Mouse (Mus musculus) myocyte (in vitro differentiated cells): ENCODE data around the gene Tnip3. TPM values are rescaled to one million over a fixed set of nuclear protein-coding genes. Genes with fewer than 3 reads are reported as not detected.

Experiments used
- H3K27me3 ChIP-seq: one replicate; pipeline ENCODE4 v1.6.1; 2011; ENCODE audit not compliant: control insufficient read depth, insufficient read depth, insufficient read length
- H3K36me3 ChIP-seq: one replicate; pipeline ENCODE4 v1.6.1; 2011; ENCODE audit not compliant: control insufficient read depth, insufficient read depth
- H3K4me2 ChIP-seq: one replicate; pipeline ENCODE4 v1.6.1; 2011; ENCODE audit warnings: low read depth, control low read depth
- H3K4me3 ChIP-seq: one replicate; pipeline ENCODE4 v1.5.1; 2011; ENCODE audit warnings: mild to moderate bottlenecking, control low read depth, moderate library complexity
- H3K79me2 ChIP-seq: one replicate; pipeline ENCODE4 v1.6.1; 2011; ENCODE audit not compliant: control insufficient read depth, insufficient read depth
- H3ac ChIP-seq: one replicate; pipeline ENCODE4 v1.6.1; 2011; ENCODE audit not compliant: control insufficient read depth, insufficient read length
- CEBPB ChIP-seq: IDR thresholded peaks from 2 replicates; pipeline ENCODE4 v1.6.1; 2011; ENCODE audit warnings: mild to moderate bottlenecking, moderate library complexity; ENCODE audit not compliant: poor library complexity, insufficient read depth, severe bottlenecking
- E2F4 ChIP-seq: IDR thresholded peaks from one replicate; pipeline ENCODE4 v1.6.1; 2011; ENCODE audit warnings: mild to moderate bottlenecking, control low read depth, moderate library complexity; ENCODE audit not compliant: insufficient read depth
- MAX ChIP-seq: IDR thresholded peaks from one replicate; pipeline ENCODE4 v1.6.1; 2011; ENCODE audit warnings: low read depth, mild to moderate bottlenecking, control low read depth
- MYOD1 ChIP-seq, 3 experiments: IDR thresholded peaks; one replicate each; pipeline ENCODE4 v1.6.1; 2011; ENCODE audit warnings: control low read depth in 2 of 3, low read depth in 2 of 3, mild to moderate bottlenecking in 2 of 3, moderate library complexity in 1 of 3; ENCODE audit not compliant: insufficient read length in 2 of 3, control insufficient read depth in 1 of 3
- MYOG ChIP-seq, 3 experiments: IDR thresholded peaks; one replicate each; pipeline ENCODE4 v1.6.1; 2011; ENCODE audit warnings: control low read depth in 2 of 3, low read depth in 2 of 3, mild to moderate bottlenecking in 2 of 3; ENCODE audit not compliant: insufficient read length in 2 of 3, control insufficient read depth in 1 of 3, insufficient read depth in 1 of 3
- POLR2A ChIP-seq: IDR thresholded peaks from one replicate; pipeline ENCODE4 v1.6.1; 2011; ENCODE audit warnings: low read depth, mild to moderate bottlenecking, control low read depth, moderate library complexity; ENCODE audit not compliant: insufficient read length
- POLR2AphosphoS2 ChIP-seq: IDR thresholded peaks from one replicate; pipeline ENCODE4 v1.6.1; 2011; ENCODE audit warnings: low read depth, control low read depth; ENCODE audit not compliant: insufficient read length
- REST ChIP-seq: IDR thresholded peaks from one replicate; pipeline ENCODE4 v1.6.1; 2011; ENCODE audit warnings: mild to moderate bottlenecking, control low read depth, moderate library complexity; ENCODE audit not compliant: insufficient read depth, insufficient read length
- SRF ChIP-seq: IDR thresholded peaks from one replicate; pipeline ENCODE4 v1.6.1; 2011; ENCODE audit warnings: low read depth; ENCODE audit not compliant: control insufficient read depth, insufficient read length
- TCF12 ChIP-seq: IDR thresholded peaks from one replicate; pipeline ENCODE4 v1.6.1; 2011; ENCODE audit warnings: mild to moderate bottlenecking, control low read depth; ENCODE audit not compliant: poor library complexity, insufficient read depth, severe bottlenecking
- TCF3 ChIP-seq: IDR thresholded peaks from one replicate; pipeline ENCODE4 v1.6.1; 2011; ENCODE audit warnings: low read depth, control low read depth; ENCODE audit not compliant: insufficient read length
- USF1 ChIP-seq: IDR thresholded peaks from one replicate; pipeline ENCODE4 v1.6.1; 2011; ENCODE audit warnings: low read depth, mild to moderate bottlenecking, control low read depth, moderate library complexity
- polyA plus RNA-seq: library from polyadenylated mRNA; unstranded; fragments of >200 nt; fragmentation: generic; extraction: Trizol; gene quantifications from one replicate; pipeline ENCODE4 v1.2.1, GENCODE M21; 2012; ENCODE audit warnings: missing spikeins

Tnip3 gene
- polyA plus RNA-seq, 1 experiment: 0.02 TPM

GRCm38 (mm10) chr6:65538022-65538652 is 13.0 kb downstream of the Tnip3 start:
- TF ChIP-seq MYOD1 (IDR thresholded peaks at IDR 0.05; ENCODE audit: control insufficient read depth in 1 of 3, insufficient read length in 2 of 3, low read depth in 2 of 3): no peak
- no peak for TF ChIP-seq USF1
- TF ChIP-seq MYOG (IDR thresholded peaks at IDR 0.05; ENCODE audit: control insufficient read depth in 1 of 3, insufficient read depth in 1 of 3, insufficient read length in 2 of 3, low read depth in 2 of 3): no peak

GRCm38 (mm10) chr6:65538921-65539320 is 13.8 kb downstream of the Tnip3 start:
- Histone ChIP-seq H3K79me2 (no peaks in the 10 kb centered on the region), H3K4me3 (no peak overlapping the region), H3ac (no peak overlapping the region), H3K27me3 (no peaks in the 10 kb centered on the region), H3K4me2 (no peak overlapping the region), H3K36me3 (no peaks in the 10 kb centered on the region)
- TF ChIP-seq SRF: no peak
- no peak for TF ChIP-seq TCF3
- TF ChIP-seq E2F4: no peak
- no peak for TF ChIP-seq MYOG (IDR thresholded peaks at IDR 0.05; ENCODE audit: control insufficient read depth in 1 of 3, insufficient read depth in 1 of 3, insufficient read length in 2 of 3, low read depth in 2 of 3)
- TF ChIP-seq POLR2AphosphoS2: no peak
- TF ChIP-seq USF1: no peak
- no peak for TF ChIP-seq MYOD1 (IDR thresholded peaks at IDR 0.05; ENCODE audit: control insufficient read depth in 1 of 3, insufficient read length in 2 of 3, low read depth in 2 of 3)
- TF ChIP-seq MAX: no peak
- TF ChIP-seq CEBPB: no peak
- TF ChIP-seq POLR2A: no peak
- TF ChIP-seq REST: no peak
- no peak for TF ChIP-seq TCF12

More at GRCm38 (mm10) chr6:65538022-65538652, 13.0 kb downstream of the Tnip3 start:
- Histone ChIP-seq H3K36me3 (no peaks in the 10 kb centered on the region), H3ac (no peak overlapping the region), H3K4me3 (no peak overlapping the region), H3K4me2 (no peak overlapping the region), H3K27me3 (no peaks in the 10 kb centered on the region), H3K79me2 (no peaks in the 10 kb centered on the region)

GRCm38 (mm10) chr6:65540138-65540537 is 15.0 kb downstream of the Tnip3 start:
- TF ChIP-seq REST: no peak
- no peak for TF ChIP-seq POLR2A
- no peak for TF ChIP-seq TCF3
- TF ChIP-seq TCF12: no peak
- no peak for TF ChIP-seq MYOG (IDR thresholded peaks at IDR 0.05; ENCODE audit: control insufficient read depth in 1 of 3, insufficient read depth in 1 of 3, insufficient read length in 2 of 3, low read depth in 2 of 3)
- no peak for TF ChIP-seq E2F4
- no peak for TF ChIP-seq USF1
- TF ChIP-seq POLR2AphosphoS2: no peak
- no peak for TF ChIP-seq MAX
- no peak for TF ChIP-seq MYOD1 (IDR thresholded peaks at IDR 0.05; ENCODE audit: control insufficient read depth in 1 of 3, insufficient read length in 2 of 3, low read depth in 2 of 3)
- no peak for TF ChIP-seq SRF
- no peak for TF ChIP-seq CEBPB
- no peak overlapping the region for H3ac ChIP-seq
- H3K4me2 ChIP-seq: no peak overlapping the region
- no peak overlapping the region for H3K4me3 ChIP-seq
- H3K79me2 ChIP-seq: no peaks in the 10 kb centered on the region
- H3K36me3 ChIP-seq: no peaks in the 10 kb centered on the region
- H3K27me3 ChIP-seq: no peaks in the 10 kb centered on the region

- TF ChIP-seq MYOD1 (IDR thresholded peaks at IDR 0.05; ENCODE audit: control insufficient read depth in 1 of 3, insufficient read length in 2 of 3, low read depth in 2 of 3) (no peak), USF1 (no peak), MYOG (IDR thresholded peaks at IDR 0.05; ENCODE audit: control insufficient read depth in 1 of 3, insufficient read depth in 1 of 3, insufficient read length in 2 of 3, low read depth in 2 of 3) (no peak), POLR2AphosphoS2 (no peak), E2F4 (no peak), TCF3 (no peak), POLR2A (no peak), TCF12 (no peak), MAX (no peak), REST (no peak), CEBPB (no peak), SRF (no peak)
- Histone ChIP-seq H3K4me3 (no peak overlapping the region), H3K36me3 (no peaks in the 10 kb centered on the region), H3K4me2 (no peak overlapping the region), H3K79me2 (no peaks in the 10 kb centered on the region), H3ac (no peak overlapping the region), H3K27me3 (no peaks in the 10 kb centered on the region)
Observed at GRCm38 (mm10) chr6:65541094-65541493, 16.0 kb downstream of the Tnip3 start.
